Mouse (Mus musculus) liver, embryonic 15.5 days (tissue): Measurements from ENCODE around the gene Tbc1d9b. TPM values are rescaled to one million over a fixed set of nuclear protein-coding genes. Genes with fewer than 3 reads are reported as not detected.
A peak's percentile ranks its signal among the peaks of the same experiment; 100 is the strongest.

Experiments used
- ATAC-seq: fragments of 200-750 bp; cut with Nextera tagmentation; 2 replicates; pipeline ENCODE4 v1.8.0; 2017; ENCODE audit warnings: moderate number of reproducible peaks, mild to moderate bottlenecking, moderate library complexity; ENCODE audit not compliant: insufficient read depth
- H3K27ac ChIP-seq: fragments of 300-500 bp; sonication (generic); replicated peaks from 2 replicates; pipeline ENCODE4 v1.5.1; 2015; ENCODE audit warnings: mild to moderate bottlenecking, inconsistent platforms
- H3K27me3 ChIP-seq: fragments of 300-500 bp; sonication (generic); 2 replicates; pipeline ENCODE4 v1.6.1; 2015; ENCODE audit warnings: mild to moderate bottlenecking, inconsistent platforms
- H3K36me3 ChIP-seq: fragments of 300-500 bp; sonication (generic); replicated peaks from 2 replicates; pipeline ENCODE4 v1.6.1; 2015; ENCODE audit warnings: moderate library complexity, mild to moderate bottlenecking, inconsistent platforms
- H3K4me1 ChIP-seq: fragments of 300-500 bp; sonication (generic); replicated peaks from 2 replicates; pipeline ENCODE4 v1.6.1; 2015; ENCODE audit warnings: inconsistent platforms
- H3K4me2 ChIP-seq: fragments of 300-500 bp; sonication (generic); 2 replicates; pipeline ENCODE4 v1.6.1; 2015; ENCODE audit warnings: moderate library complexity, mild to moderate bottlenecking, inconsistent platforms
- H3K4me3 ChIP-seq: fragments of 300-500 bp; sonication (generic); replicated peaks from 2 replicates; pipeline ENCODE4 v1.5.1; 2015; ENCODE audit warnings: mild to moderate bottlenecking, inconsistent platforms
- H3K9ac ChIP-seq: fragments of 300-500 bp; sonication (generic); 2 replicates; pipeline ENCODE4 v1.6.1; 2015; ENCODE audit warnings: moderate library complexity, mild to moderate bottlenecking, inconsistent platforms
- H3K9me3 ChIP-seq: fragments of 300-500 bp; sonication (generic); replicated peaks from 2 replicates; pipeline ENCODE4 v1.6.1; 2016; ENCODE audit warnings: inconsistent platforms
- WGBS: fragments of 180-500 bp; shearing (Covaris S2); methylation state at CpG from one replicate; pipeline ENCODE4 v1.1.7; 2015; ENCODE audit warnings: mixed read lengths; ENCODE audit not compliant: insufficient replicate concordance; 5-methylcytosine and 5-hydroxymethylcytosine counted together
- polyA plus RNA-seq: library from polyadenylated mRNA; unstranded; fragments of >200 nt; fragmentation: Nextera tagmentation; extraction: Ambion mirVana; gene quantifications from 2 replicates; pipeline ENCODE4 v1.2.1, GENCODE M21; 2015

Gene Tbc1d9b
- polyA plus RNA-seq, 1 experiment from 2014 or later: 11.7 TPM

DNA sequence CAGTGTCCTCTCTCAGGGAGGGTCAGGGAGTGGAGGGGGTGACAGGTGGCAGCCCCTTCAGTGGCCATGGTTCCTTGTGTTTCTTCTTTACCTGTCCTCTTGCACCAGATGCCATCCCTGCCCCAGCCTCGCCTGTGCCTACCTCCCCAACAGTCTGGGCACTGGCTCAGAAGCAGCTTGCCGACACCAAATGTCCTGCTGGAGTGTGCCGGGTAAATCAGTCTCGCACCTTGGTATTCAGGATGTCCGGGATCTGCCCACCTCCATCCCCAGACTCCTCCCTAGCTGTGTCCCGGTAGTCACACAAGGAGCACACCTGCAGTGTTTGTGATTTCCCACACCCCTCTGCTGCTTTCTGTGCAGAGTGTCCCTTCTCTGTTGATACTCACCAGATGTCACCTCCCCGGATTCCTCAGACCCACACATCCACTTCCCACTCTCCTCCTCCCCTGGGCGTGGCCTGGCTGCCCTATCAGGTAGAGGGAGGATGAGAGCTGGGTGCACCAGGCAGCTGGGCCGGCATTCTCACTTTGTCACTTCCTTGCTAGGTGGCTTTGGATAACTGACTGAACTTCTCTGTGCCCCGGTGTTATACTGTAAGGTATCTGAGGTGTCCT lies 7.1 kb downstream of the Tbc1d9b start:
- Histone ChIP-seq H3K27ac (no peak overlapping the region), H3K9ac (no peak overlapping the region), H3K36me3 (peaks cover 59% of the 10 kb centered on the region), H3K27me3 (no peaks in the 10 kb centered on the region), H3K4me1 (peaks cover 29% of the 10 kb centered on the region), H3K4me3 (no peak overlapping the region), H3K9me3 (no peaks in the 10 kb centered on the region), H3K4me2 (no peak overlapping the region)
- 59% methylated on average over 10 of the region's 10 CpGs for whole genome bisulfite sequencing
- no peak for ATAC-seq

DNA sequence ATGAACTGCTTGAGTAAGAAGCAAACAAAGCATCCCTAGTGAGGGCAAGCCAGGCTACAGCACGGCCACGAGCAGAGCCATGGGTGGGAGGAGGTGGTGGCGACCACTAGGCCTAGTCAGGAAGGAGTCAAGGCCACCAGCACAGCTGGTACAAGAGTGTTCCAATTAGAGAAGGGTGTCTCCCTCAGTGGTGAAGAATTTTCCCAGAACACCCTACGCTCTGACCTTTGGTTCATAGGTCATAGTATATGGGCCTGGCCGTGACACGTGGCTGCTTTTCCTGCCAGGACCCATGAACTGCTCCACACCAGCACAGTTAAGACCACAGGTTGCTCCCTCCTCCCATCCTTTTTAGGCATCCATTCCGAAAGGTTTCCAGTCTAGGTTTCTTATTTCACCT lies 8.4 kb downstream of the Tbc1d9b start:
- no peak overlapping the region for H3K9ac ChIP-seq
- WGBS: 67% methylated on average over 7 of the region's 7 CpGs
- H3K4me3 ChIP-seq: no peak overlapping the region
- peak; percentile 50; the same call in 1 of the 2 replicates for ATAC-seq
- H3K27ac ChIP-seq: 0 out of 2 replicates have a peak overlapping the region, but pooled peaks have one; percentile 11
- H3K4me1 ChIP-seq: peaks cover 16% of the 10 kb centered on the region
- H3K4me2 ChIP-seq: no peak overlapping the region
- H3K27me3 ChIP-seq: no peaks in the 10 kb centered on the region
- no peaks in the 10 kb centered on the region for H3K9me3 ChIP-seq
- peaks cover 66% of the 10 kb centered on the region for H3K36me3 ChIP-seq

DNA sequence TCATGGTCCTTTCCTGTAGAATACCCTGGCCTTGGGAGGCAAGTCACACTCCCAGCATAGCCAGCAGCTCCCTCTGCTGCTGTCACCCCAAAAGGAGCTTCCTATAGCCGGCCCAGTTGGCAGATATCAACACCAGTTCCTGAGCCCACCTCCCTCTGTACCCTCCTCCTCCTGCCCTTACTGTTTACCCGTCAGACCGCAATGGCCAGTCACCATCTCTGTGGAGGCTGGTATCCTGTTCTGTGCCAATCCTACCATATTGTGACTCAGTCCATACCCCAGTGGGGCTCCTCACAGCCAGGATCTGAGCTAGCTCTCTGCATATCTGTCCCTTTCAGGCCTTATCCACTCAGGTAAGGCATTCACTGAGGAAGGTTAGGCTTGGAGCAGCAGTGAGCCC lies 14.3 kb downstream of the Tbc1d9b start:
- no peak overlapping the region for H3K4me3 ChIP-seq
- no peak overlapping the region for H3K27ac ChIP-seq
- H3K27me3 ChIP-seq: no peaks in the 10 kb centered on the region
- WGBS: 77% methylated on average over 3 of the region's 3 CpGs
- ATAC-seq: no peak
- no peak overlapping the region for H3K9ac ChIP-seq
- peaks cover 76% of the 10 kb centered on the region for H3K36me3 ChIP-seq
- peaks cover 11% of the 10 kb centered on the region; the same call in 1 of the 2 replicates for H3K4me1 ChIP-seq
- no peak overlapping the region for H3K4me2 ChIP-seq
- H3K9me3 ChIP-seq: no peaks in the 10 kb centered on the region

DNA sequence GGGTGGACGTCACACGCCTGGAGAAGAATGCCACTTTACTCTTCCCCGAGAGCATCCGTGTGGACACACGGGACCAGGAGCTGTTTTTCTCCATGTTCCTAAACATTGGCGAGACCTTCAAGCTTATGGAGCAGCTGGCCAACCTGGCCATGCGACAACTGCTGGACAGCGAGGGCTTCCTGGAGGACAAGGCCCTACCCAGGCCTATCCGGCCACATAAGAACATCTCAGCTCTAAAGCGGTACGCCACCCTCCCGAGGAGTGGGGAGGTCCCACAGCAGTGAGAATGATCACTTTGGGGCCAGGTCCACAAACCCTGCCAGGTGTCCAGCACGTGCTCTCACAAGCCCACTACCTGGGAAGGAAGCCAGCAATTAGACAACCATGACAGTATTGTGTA lies 14.9 kb downstream of the Tbc1d9b start:
- Histone ChIP-seq H3K9ac (no peak overlapping the region), H3K4me1 (peaks cover 11% of the 10 kb centered on the region; the same call in 1 of the 2 replicates), H3K36me3 (peaks cover 75% of the 10 kb centered on the region), H3K4me2 (no peak overlapping the region), H3K27me3 (no peaks in the 10 kb centered on the region), H3K27ac (no peak overlapping the region), H3K9me3 (no peaks in the 10 kb centered on the region), H3K4me3 (no peak overlapping the region)
- no peak for ATAC-seq
- 80% methylated on average over 13 of the region's 13 CpGs for WGBS

DNA sequence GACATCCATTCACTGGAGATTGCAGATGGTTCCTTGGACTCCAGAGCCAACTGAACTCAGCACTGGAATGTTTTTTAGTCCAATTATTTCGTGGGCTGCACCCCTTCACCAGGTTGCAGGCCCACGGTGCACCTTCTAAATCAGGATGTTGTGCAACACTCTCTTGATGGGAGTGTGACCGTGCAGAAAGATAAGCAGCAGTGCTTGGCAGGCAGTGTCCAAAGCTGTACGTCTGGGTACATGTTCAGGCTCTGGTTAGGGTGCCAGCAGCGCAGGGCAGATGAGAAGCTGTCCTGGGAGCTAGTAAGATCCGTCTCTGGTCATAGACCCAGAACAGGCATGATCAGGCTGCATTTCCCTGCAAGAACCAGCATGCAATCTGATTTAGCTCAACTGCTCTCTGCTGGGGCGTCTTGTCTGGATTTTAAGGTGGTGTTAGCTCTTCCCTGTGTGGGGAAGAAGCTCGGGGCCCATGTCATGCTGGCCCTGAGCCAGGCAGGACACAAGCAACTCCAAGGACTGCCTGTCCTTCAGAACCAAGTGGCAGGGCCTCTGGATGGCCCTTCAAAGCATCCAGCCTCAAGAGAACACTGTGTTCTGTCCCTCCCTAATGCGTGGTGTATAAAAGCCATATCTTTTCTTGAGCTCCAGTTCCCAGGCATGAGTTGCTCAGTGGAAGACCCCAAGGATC lies 16.2 kb downstream of the Tbc1d9b start:
- WGBS: 44% methylated on average over 9 of the region's 9 CpGs
- Histone ChIP-seq H3K36me3 (peaks cover 78% of the 10 kb centered on the region), H3K4me2 (no peak overlapping the region), H3K9me3 (no peaks in the 10 kb centered on the region), H3K4me3 (no peak overlapping the region), H3K27me3 (no peaks in the 10 kb centered on the region), H3K9ac (no peak overlapping the region), H3K4me1 (peaks cover 11% of the 10 kb centered on the region; the same call in 1 of the 2 replicates), H3K27ac (no peak overlapping the region)
- no peak for ATAC-seq

GRCm38 (mm10) chr11:50147958-50148476 lies 16.8 kb downstream of the Tbc1d9b start:
- no peak overlapping the region for H3K9ac ChIP-seq
- peaks cover 81% of the 10 kb centered on the region for H3K36me3 ChIP-seq
- 83% methylated on average over 11 of the region's 11 CpGs for WGBS
- H3K4me2 ChIP-seq: no peak overlapping the region
- H3K4me3 ChIP-seq: no peak overlapping the region
- no peak overlapping the region for H3K27ac ChIP-seq
- no peaks in the 10 kb centered on the region for H3K27me3 ChIP-seq
- ATAC-seq: no peak
- no peaks in the 10 kb centered on the region for H3K9me3 ChIP-seq
- H3K4me1 ChIP-seq: peaks cover 11% of the 10 kb centered on the region; the same call in 1 of the 2 replicates

GRCm38 (mm10) chr11:50149200-50149599 lies 18.0 kb downstream of the Tbc1d9b start:
- peaks cover 14% of the 10 kb centered on the region; the same call in 1 of the 2 replicates for H3K4me1 ChIP-seq

GRCm38 (mm10) chr11:50149603-50150150 lies 18.5 kb downstream of the Tbc1d9b start:
- WGBS: 66% methylated on average over 9 of the region's 9 CpGs
- Histone ChIP-seq H3K9me3 (no peaks in the 10 kb centered on the region), H3K36me3 (peaks cover 80% of the 10 kb centered on the region), H3K4me1 (peaks cover 14% of the 10 kb centered on the region), H3K9ac (no peak overlapping the region), H3K4me3 (no peak overlapping the region), H3K27ac (no peak overlapping the region), H3K27me3 (no peaks in the 10 kb centered on the region), H3K4me2 (no peak overlapping the region)
- no peak for ATAC-seq

More at GRCm38 (mm10) chr11:50149200-50149599, 18.0 kb downstream of the Tbc1d9b start:
- H3K4me3 ChIP-seq: no peak overlapping the region
- 76% methylated on average over 7 of the region's 7 CpGs for WGBS
- H3K9ac ChIP-seq: no peak overlapping the region
- no peaks in the 10 kb centered on the region for H3K27me3 ChIP-seq
- no peak overlapping the region for H3K4me2 ChIP-seq
- ATAC-seq: no peak
- H3K36me3 ChIP-seq: peaks cover 79% of the 10 kb centered on the region
- no peaks in the 10 kb centered on the region for H3K9me3 ChIP-seq
- H3K27ac ChIP-seq: no peak overlapping the region

DNA sequence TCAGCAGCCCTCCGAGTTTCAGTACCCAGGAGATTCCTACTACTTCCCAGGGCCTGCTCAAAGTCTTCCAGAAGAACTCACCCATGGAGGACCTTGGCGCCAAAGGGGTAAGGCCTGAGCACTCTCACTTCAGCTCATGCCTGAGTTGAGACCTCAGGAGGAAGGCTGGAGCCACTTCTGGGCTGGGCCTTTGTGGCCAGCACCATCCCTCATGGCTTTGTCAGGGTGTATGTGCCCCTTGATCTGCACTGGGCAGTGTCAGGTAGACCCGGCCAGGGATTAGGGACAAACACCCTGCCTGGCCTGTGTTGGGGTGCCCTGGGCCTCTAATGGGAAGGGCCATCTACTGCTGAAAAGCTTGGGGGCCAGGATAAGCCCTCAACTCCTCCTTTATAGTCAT lies 20.2 kb downstream of the Tbc1d9b start:
- Histone ChIP-seq H3K27me3 (no peaks in the 10 kb centered on the region), H3K27ac (no peak overlapping the region), H3K4me2 (no peak overlapping the region), H3K9me3 (no peaks in the 10 kb centered on the region), H3K36me3 (peaks cover 79% of the 10 kb centered on the region), H3K4me1 (peaks cover 14% of the 10 kb centered on the region), H3K4me3 (no peak overlapping the region), H3K9ac (no peak overlapping the region)
- no peak for ATAC-seq
- WGBS: 77% methylated on average over 3 of the region's 3 CpGs

DNA sequence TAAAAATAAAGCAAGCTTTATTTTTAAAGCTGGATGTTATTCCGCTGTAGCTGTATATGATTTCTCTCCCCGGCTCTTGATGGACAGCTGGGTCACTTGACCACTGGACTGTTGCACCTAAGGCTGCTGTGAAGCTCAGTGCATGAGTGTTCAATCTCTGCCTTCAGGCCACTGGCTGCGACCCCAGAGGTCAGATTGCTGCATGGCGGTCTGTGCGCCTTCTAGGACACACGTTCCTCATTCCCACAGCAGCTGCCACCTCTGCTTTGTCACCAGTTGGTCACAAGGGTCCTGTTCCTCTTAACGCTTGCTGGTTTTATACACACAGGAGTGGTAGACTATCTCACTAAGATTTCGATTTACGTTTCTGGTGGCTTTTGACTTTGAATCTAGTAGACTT lies 23.0 kb downstream of the Tbc1d9b start:
- no peaks in the 10 kb centered on the region for H3K9me3 ChIP-seq
- H3K4me3 ChIP-seq: no peak overlapping the region
- H3K9ac ChIP-seq: no peak overlapping the region
- no peak overlapping the region; the same call in 1 of the 2 replicates for H3K27ac ChIP-seq
- peaks cover 12% of the 10 kb centered on the region for H3K4me1 ChIP-seq
- H3K36me3 ChIP-seq: peaks cover 86% of the 10 kb centered on the region
- ATAC-seq: 0 out of 2 replicates have a peak, but pooled peaks have one; percentile 17
- H3K4me2 ChIP-seq: no peak overlapping the region
- H3K27me3 ChIP-seq: no peaks in the 10 kb centered on the region
- WGBS: 72% methylated on average over 9 of the region's 9 CpGs
